Mouse (Mus musculus) intestine, embryonic 15.5 days (tissue): ENCODE data around the gene Aldh3b3. TPM values are rescaled to one million over a fixed set of nuclear protein-coding genes. Genes with fewer than 3 reads are reported as not detected.
A peak's percentile ranks its signal among the peaks of the same experiment; 100 is the strongest.

Experiments used
- ATAC-seq: fragments of 200-750 bp; cut with Nextera tagmentation; 2 replicates; pipeline ENCODE4 v1.8.0; 2017; ENCODE audit warnings: moderate TSS enrichment, moderate library complexity
- H3K27ac ChIP-seq: fragments of 300-500 bp; sonication (generic); 2 replicates; pipeline ENCODE4 v1.5.1; 2015; ENCODE audit warnings: mild to moderate bottlenecking, inconsistent platforms
- H3K27me3 ChIP-seq: fragments of 300-500 bp; sonication (generic); replicated peaks from 2 replicates; pipeline ENCODE4 v1.6.1; 2015; ENCODE audit warnings: inconsistent platforms
- H3K36me3 ChIP-seq: fragments of 300-500 bp; sonication (generic); 2 replicates; pipeline ENCODE4 v1.6.1; 2015; ENCODE audit warnings: inconsistent platforms
- H3K4me1 ChIP-seq: fragments of 300-500 bp; sonication (generic); replicated peaks from 2 replicates; pipeline ENCODE4 v1.6.1; 2015; ENCODE audit warnings: inconsistent platforms
- H3K4me2 ChIP-seq: fragments of 300-500 bp; sonication (generic); replicated peaks from 2 replicates; pipeline ENCODE4 v1.6.1; 2015; ENCODE audit warnings: mild to moderate bottlenecking, inconsistent platforms
- H3K4me3 ChIP-seq: fragments of 300-500 bp; sonication (generic); replicated peaks from 2 replicates; pipeline ENCODE4 v1.5.1; 2015; ENCODE audit warnings: inconsistent platforms
- H3K9ac ChIP-seq: fragments of 300-500 bp; sonication (generic); 2 replicates; pipeline ENCODE4 v1.6.1; 2015; ENCODE audit warnings: inconsistent platforms
- H3K9me3 ChIP-seq: fragments of 300-500 bp; sonication (generic); 2 replicates; pipeline ENCODE4 v1.6.1; 2016; ENCODE audit warnings: inconsistent platforms
- WGBS: fragments of 180-500 bp; shearing (Covaris S2); methylation state at CpG from one replicate; pipeline ENCODE4 v1.1.7; 2015; 5-methylcytosine and 5-hydroxymethylcytosine counted together
- polyA plus RNA-seq: library from polyadenylated mRNA; unstranded; fragments of >200 nt; fragmentation: Nextera tagmentation; extraction: Ambion mirVana; gene quantifications from 2 replicates; pipeline ENCODE4 v1.2.1, GENCODE M21; 2015

Gene Aldh3b3
- polyA plus RNA-seq, 1 experiment from 2014 or later = not detected

- H3K4me1 ChIP-seq = peaks cover 29% of the 10 kb centered on the region
- no peak overlapping the region for H3K4me3 ChIP-seq
- no peak for ATAC-seq
- no peak overlapping the region for H3K9ac ChIP-seq
- H3K36me3 ChIP-seq = no peaks in the 10 kb centered on the region
- no peaks in the 10 kb centered on the region for H3K9me3 ChIP-seq
- WGBS = 53% methylated on average over 3 of the region's 3 CpGs
- H3K27ac ChIP-seq = no peak overlapping the region
- no peak overlapping the region for H3K4me2 ChIP-seq
- no peaks in the 10 kb centered on the region for H3K27me3 ChIP-seq
These were observed 32.2 kb upstream of the Aldh3b3 start for GRCm38 (mm10) chr19:3926279-3926678.

GRCm38 (mm10) chr19:3926685-3927084, 31.8 kb upstream of the Aldh3b3 start:
- H3K9me3 ChIP-seq = no peaks in the 10 kb centered on the region
- H3K4me3 ChIP-seq = no peak overlapping the region
- no peak overlapping the region for H3K4me2 ChIP-seq
- no peak for ATAC-seq
- H3K27me3 ChIP-seq = no peaks in the 10 kb centered on the region
- no peak overlapping the region for H3K9ac ChIP-seq
- H3K36me3 ChIP-seq = no peaks in the 10 kb centered on the region
- H3K4me1 ChIP-seq = peaks cover 29% of the 10 kb centered on the region
- WGBS = 65% methylated on average over 6 of the region's 6 CpGs
- no peak overlapping the region for H3K27ac ChIP-seq

GRCm38 (mm10) chr19:3927989-3928388, 30.5 kb upstream of the Aldh3b3 start:
- Histone ChIP-seq H3K27me3 (no peaks in the 10 kb centered on the region), H3K4me3 (no peak overlapping the region), H3K9me3 (no peaks in the 10 kb centered on the region), H3K4me1 (peaks cover 26% of the 10 kb centered on the region), H3K36me3 (no peaks in the 10 kb centered on the region), H3K4me2 (no peak overlapping the region), H3K9ac (no peak overlapping the region), H3K27ac (no peak overlapping the region)
- WGBS = 89% methylated on average over 4 of the region's 4 CpGs
- ATAC-seq = no peak

GRCm38 (mm10) chr19:3928779-3929178, 29.7 kb upstream of the Aldh3b3 start:
- no peak for ATAC-seq
- Histone ChIP-seq H3K4me2 (no peak overlapping the region), H3K4me1 (peaks cover 25% of the 10 kb centered on the region), H3K9me3 (no peaks in the 10 kb centered on the region), H3K27ac (no peak overlapping the region), H3K27me3 (no peaks in the 10 kb centered on the region), H3K4me3 (no peak overlapping the region), H3K9ac (no peak overlapping the region), H3K36me3 (no peaks in the 10 kb centered on the region)
- 88% methylated on average over 4 of the region's 4 CpGs for WGBS

- H3K4me1 ChIP-seq = peaks cover 22% of the 10 kb centered on the region
- no peaks in the 10 kb centered on the region for H3K9me3 ChIP-seq
- H3K9ac ChIP-seq = no peak within 1 kb of the TSS
- H3K27me3 ChIP-seq = no peaks in the 10 kb centered on the region
- H3K4me3 ChIP-seq = no peak within 1 kb of the TSS
- peak within 1 kb of the TSS; percentile 72 for H3K27ac ChIP-seq
- H3K36me3 ChIP-seq = no peaks in the 10 kb centered on the region
- H3K4me2 ChIP-seq = 0 out of 2 replicates have a peak within 1 kb of the TSS, but pooled peaks have one; percentile 9
- WGBS = 42% methylated on average over 12 of the region's 12 CpGs
- peak; percentile 80 for ATAC-seq
These were observed 29.1 kb upstream of the Aldh3b3 start, which contains the start of gene Aldh3b1 for GRCm38 (mm10) chr19:3929211-3929941. Aldh3b1 (minus strand) TSS chr19:3929808.

GRCm38 (mm10) chr19:3930262-3931057, 28.0 kb upstream of the Aldh3b3 start:
- no peak overlapping the region for H3K9ac ChIP-seq
- peaks cover 26% of the 10 kb centered on the region for H3K4me1 ChIP-seq
- 70% methylated on average over 21 of the region's 21 CpGs for WGBS
- no peak overlapping the region for H3K4me2 ChIP-seq
- H3K9me3 ChIP-seq = no peaks in the 10 kb centered on the region
- peak overlapping the region; percentile 72; the same call in 1 of the 2 replicates for H3K27ac ChIP-seq
- no peaks in the 10 kb centered on the region for H3K27me3 ChIP-seq
- no peak for ATAC-seq
- H3K36me3 ChIP-seq = no peaks in the 10 kb centered on the region
- no peak overlapping the region for H3K4me3 ChIP-seq

- no peak overlapping the region for H3K27ac ChIP-seq
- H3K36me3 ChIP-seq = no peaks in the 10 kb centered on the region
- no peaks in the 10 kb centered on the region for H3K9me3 ChIP-seq
- no peak overlapping the region for H3K4me3 ChIP-seq
- H3K4me2 ChIP-seq = no peak overlapping the region
- H3K9ac ChIP-seq = no peak overlapping the region
- no peaks in the 10 kb centered on the region for H3K27me3 ChIP-seq
- ATAC-seq = no peak
- 88% methylated on average over 9 of the region's 9 CpGs for WGBS
- H3K4me1 ChIP-seq = peaks cover 35% of the 10 kb centered on the region
These were observed 26.7 kb upstream of the Aldh3b3 start for GRCm38 (mm10) chr19:3931716-3932115.

GRCm38 (mm10) chr19:3935032-3935895, 23.2 kb upstream of the Aldh3b3 start, which contains the start of gene Unc93b1:
Unc93b1 (plus strand) TSS chr19:3935186.
- peak within 1 kb of the TSS; percentile 94 for H3K4me2 ChIP-seq
- H3K9ac ChIP-seq = peak within 1 kb of the TSS; percentile 59
- 7% methylated on average over 42 of the region's 42 CpGs for WGBS
- H3K27me3 ChIP-seq = no peaks in the 10 kb centered on the region
- peak within 1 kb of the TSS; percentile 52 for H3K4me3 ChIP-seq
- H3K27ac ChIP-seq = peak within 1 kb of the TSS; percentile 51
- peaks cover 21% of the 10 kb centered on the region for H3K4me1 ChIP-seq
- peak; percentile 86 for ATAC-seq
- H3K36me3 ChIP-seq = no peaks in the 10 kb centered on the region
- no peaks in the 10 kb centered on the region for H3K9me3 ChIP-seq

- Histone ChIP-seq H3K4me2 (peak overlapping the region; percentile 94), H3K4me1 (peaks cover 13% of the 10 kb centered on the region; the same call in 1 of the 2 replicates), H3K9ac (peak overlapping the region; percentile 59), H3K9me3 (no peaks in the 10 kb centered on the region), H3K27me3 (no peaks in the 10 kb centered on the region), H3K27ac (peak overlapping the region; percentile 51), H3K36me3 (no peaks in the 10 kb centered on the region), H3K4me3 (peak overlapping the region; percentile 52)
- ATAC-seq = peak; percentile 67
- 10% methylated on average over 22 of the region's 22 CpGs for WGBS
These were observed 22.3 kb upstream of the Aldh3b3 start for GRCm38 (mm10) chr19:3935896-3936850.

GRCm38 (mm10) chr19:3942315-3942714, 16.1 kb upstream of the Aldh3b3 start:
- ATAC-seq = no peak
- Histone ChIP-seq H3K4me1 (0 out of 2 replicates have a peak, but pooled peaks cover 8% of the 10 kb centered on the region), H3K36me3 (no peaks in the 10 kb centered on the region), H3K9me3 (no peaks in the 10 kb centered on the region), H3K4me2 (no peak overlapping the region), H3K9ac (no peak overlapping the region), H3K4me3 (no peak overlapping the region), H3K27ac (no peak overlapping the region), H3K27me3 (no peaks in the 10 kb centered on the region)
- WGBS = 72% methylated on average over 7 of the region's 7 CpGs
